Mouse (Mus musculus) mature B cell (primary cell): ENCODE measurements around the gene Vmn1r42.
"Not testable (repeated sequence)": the region's sequence is repeated elsewhere in the genome, so short reads cannot be mapped to it uniquely, and the experiment has no call there.

Source experiments
- in situ Hi-C: fragments of 300-500 bp; cut with MboI; formaldehyde crosslinking; loops from 2 replicates; pipeline ENCODE4 v1.14.3; 2019

The Vmn1r42 gene

GRCm38 (mm10) chr6:89876313-89876712 lies at the start of gene Vmn1r42, which contains the start of gene Vmn1r43:
Vmn1r42 (minus strand) TSS chr6:89876413.
Vmn1r43 (minus strand) TSS chr6:89876413.
- in situ Hi-C loops = not testable (repeated sequence)

- in situ Hi-C loops = no loop called here
Measured at GRCm38 (mm10) chr6:89883812-89884211, 7.6 kb upstream of the Vmn1r42 start.

- in situ Hi-C loops = no loop called here
Measured at GRCm38 (mm10) chr6:89883360-89883759, 7.1 kb upstream of the Vmn1r42 start, which contains the start of gene Vmn1r44. Vmn1r44 (plus strand) TSS chr6:89883660.

GRCm38 (mm10) chr6:89880867-89881266 lies 4.7 kb upstream of the Vmn1r42 start:
- in situ Hi-C loops = no loop called here

DNA sequence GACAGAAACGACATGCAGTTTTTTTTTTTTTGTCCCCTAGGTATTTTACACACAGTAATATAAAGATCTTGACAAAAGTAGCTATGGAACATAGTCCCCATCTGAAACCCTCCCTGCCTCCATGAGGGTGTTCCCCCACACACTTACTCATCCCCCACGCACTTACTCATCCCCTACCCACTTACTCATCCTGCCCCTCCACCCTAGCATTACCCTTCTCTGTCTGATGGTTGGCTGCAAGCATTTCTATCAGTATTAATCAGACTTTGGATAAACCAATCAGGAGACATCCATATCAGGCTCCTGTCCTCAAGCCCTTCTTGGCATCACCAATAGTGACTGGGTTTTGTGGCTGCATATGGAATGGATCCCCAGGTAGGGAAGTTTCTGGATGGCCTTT lies 750 bp upstream of the Vmn1r42 start:
- in situ Hi-C loops = no loop called here

DNA sequence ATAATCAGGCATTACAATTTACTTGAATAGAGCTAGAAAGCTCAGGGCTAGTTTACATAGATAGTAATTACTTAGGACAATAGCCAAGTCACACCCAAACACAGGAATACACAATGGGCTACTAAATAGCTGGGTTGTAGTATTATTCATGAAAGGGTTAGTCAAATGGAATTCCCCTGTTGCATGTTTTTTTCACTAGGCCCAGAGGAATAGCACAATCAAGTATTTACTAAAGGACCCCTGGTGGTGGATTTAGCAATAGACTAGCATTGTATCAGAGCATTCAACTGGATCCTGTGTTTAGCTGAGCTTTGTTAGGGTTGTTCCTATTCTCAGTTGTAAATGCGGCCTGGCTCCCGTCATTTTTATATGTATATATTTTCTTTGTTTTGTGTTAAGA lies 8.2 kb downstream of the Vmn1r42 start:
- in situ Hi-C loops = no loop called here

DNA sequence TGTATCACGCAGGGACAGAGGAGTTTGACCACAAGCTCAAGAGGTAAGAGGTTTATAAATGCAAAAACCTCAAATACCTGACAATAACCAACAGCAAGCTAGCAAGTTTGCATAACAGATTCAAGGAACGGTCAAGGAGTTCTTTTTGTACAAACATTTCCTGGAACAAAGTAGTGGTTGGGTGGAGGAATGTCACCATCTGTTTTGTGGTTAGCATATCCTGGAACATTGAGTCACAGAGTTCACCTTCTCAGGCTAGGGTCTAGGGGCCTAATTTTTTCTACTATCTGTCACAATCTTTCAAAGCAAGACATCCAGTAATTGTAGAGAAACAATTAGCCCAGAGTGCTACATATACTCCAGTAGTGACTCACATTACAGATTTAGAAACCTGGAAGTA lies 8.9 kb downstream of the Vmn1r42 start:
- in situ Hi-C loops = no loop called here

DNA sequence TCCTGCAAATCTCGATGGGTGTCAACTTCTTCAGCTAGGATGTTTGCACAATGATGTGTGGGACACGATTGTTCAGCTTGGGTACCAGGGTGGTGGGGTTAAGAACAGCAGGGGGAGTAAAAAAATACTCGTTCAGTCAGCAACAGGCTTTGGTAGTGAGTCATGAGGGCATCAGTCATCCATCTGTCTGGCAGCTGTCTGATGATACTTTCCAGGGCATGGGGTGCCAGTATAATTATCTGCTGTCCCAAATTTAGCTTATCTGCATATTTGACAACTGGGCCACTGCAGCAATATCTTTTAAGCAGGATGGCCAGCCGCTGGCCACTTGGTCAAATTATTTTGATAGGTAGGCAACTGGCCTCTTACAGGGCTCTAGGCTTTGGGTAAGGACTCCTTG lies 12.4 kb downstream of the Vmn1r42 start:
- in situ Hi-C loops = no loop called here

- in situ Hi-C loops = no loop called here
Measured at GRCm38 (mm10) chr6:89859839-89860238, 16.4 kb downstream of the Vmn1r42 start.

DNA sequence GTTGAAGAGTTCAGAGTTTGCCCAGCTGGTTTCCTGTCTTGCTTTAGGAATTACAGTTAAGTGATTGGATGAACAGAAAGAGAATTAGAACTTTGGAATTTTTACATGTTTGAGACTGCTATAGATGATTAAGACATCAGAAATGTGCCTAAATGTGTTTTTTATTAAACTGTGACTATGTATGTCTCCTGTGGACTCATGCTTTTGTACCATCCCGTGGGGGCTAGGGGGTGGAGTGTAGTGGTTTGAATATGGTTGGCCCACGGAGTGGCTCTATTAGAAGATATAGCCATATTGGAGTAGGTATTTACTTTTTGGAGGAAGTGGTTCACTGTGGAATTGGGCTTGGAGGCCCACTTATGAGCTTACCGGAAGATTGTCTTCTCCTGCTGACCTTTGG lies 18.7 kb downstream of the Vmn1r42 start:
- in situ Hi-C loops = no loop called here
